Mouse (Mus musculus): ENCODE measurements around the gene Smim17. TPM values are rescaled to one million over a fixed set of nuclear protein-coding genes. Genes with fewer than 3 reads are reported as not detected.
"Not testable (repeated sequence)": the region's sequence is repeated elsewhere in the genome, so short reads cannot be mapped to it uniquely, and the experiment has no call there.

Gene Smim17
- polyA plus RNA-seq, 1 experiment, result not detected

DNA sequence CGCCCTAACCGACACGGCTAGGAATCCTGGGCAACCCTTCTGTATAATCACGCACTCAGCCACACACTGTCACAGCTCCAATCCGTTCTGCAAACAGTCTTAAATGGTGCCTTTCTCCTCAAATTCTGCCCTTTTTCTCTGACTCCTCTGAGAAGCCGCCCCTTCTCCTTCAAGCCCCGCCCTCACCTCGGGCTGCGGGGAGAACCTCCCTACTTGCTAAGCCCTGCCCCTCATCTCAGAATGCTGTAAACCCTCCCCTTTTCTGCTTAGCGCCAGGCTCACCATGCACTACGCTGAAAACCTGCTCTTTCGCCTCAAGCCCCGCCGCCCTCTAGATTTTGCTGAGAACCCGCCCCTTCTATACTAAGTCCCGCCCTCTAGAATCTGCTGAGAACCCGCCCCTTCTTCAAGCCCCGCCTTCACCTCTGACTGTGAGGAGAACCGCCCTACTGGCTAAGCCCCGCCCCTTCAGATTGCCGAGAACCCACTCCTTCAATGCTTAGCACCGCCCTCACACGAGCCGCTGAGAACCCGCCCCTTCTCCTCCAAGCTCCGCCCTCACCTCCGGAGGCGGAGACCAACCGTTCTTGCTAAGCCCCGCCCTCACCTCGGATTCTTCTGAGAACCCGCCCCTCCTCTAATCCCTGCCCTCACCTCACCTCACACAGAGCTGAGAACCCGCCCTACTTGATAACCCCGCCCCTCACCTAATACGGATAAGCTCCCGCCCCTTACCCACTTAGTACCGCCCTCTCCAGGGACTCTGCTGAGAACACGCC, 36.1 kb upstream of the Smim17 start:
- H3K27ac ChIP-seq (ENCODE audit: control insufficient read depth, insufficient read depth, low read length), result peak overlapping the region; percentile 75; the same call in 1 of the 2 replicates
- WGBS, result under 1% methylated on average over 38 of the region's 38 CpGs
- peak; percentile 89 for DNase-seq

GRCm38 (mm10) chr7:6363047-6363488, 35.4 kb upstream of the Smim17 start, which contains the start of gene Zfp78:
Zfp78 (plus strand) TSS chr7:6363280.
- Histone ChIP-seq H3K27me3 (ENCODE audit: control insufficient read depth, insufficient read depth, low read length) (no peaks in the 10 kb centered on the region), H3K4me3 (ENCODE audit: control insufficient read depth, insufficient read depth, low read length) (peak within 1 kb of the TSS; percentile 88), H3K4me1 (replicated peaks; ENCODE audit: control insufficient read depth, insufficient read depth, low read length) (peaks cover 3% of the 10 kb centered on the region), H3K36me3 (ENCODE audit: control insufficient read depth, insufficient read depth, low read length) (no peaks in the 10 kb centered on the region), H3K27ac (ENCODE audit: control insufficient read depth, insufficient read depth, low read length) (peak within 1 kb of the TSS; percentile 75)
- TF ChIP-seq CTCF (IDR thresholded peaks at IDR 0.05; ENCODE audit: borderline replicate concordance, control insufficient read depth, extremely low read depth, insufficient read depth, low read length, poor library complexity) (0 out of 2 replicates have a peak, but pooled peaks have one; percentile 21), POLR2A (IDR thresholded peaks at IDR 0.05; ENCODE audit: control insufficient read depth, extremely low read depth, insufficient read depth, low read length, poor library complexity) (peak; percentile 43; the same call in 1 of the 2 replicates)
- DNase-seq, result peak; percentile 77
- WGBS, result under 1% methylated on average over 23 of the region's 23 CpGs

More for the DNA sequence above, 36.1 kb upstream of the Smim17 start:
- TF ChIP-seq CTCF (IDR thresholded peaks at IDR 0.05; ENCODE audit: borderline replicate concordance, control insufficient read depth, extremely low read depth, insufficient read depth, low read length, poor library complexity) (no peak), POLR2A (IDR thresholded peaks at IDR 0.05; ENCODE audit: control insufficient read depth, extremely low read depth, insufficient read depth, low read length, poor library complexity) (peak; percentile 36; the same call in 1 of the 2 replicates)
- H3K4me1 ChIP-seq (replicated peaks; ENCODE audit: control insufficient read depth, insufficient read depth, low read length), result peaks cover 3% of the 10 kb centered on the region
- no peaks in the 10 kb centered on the region for H3K36me3 ChIP-seq (ENCODE audit: control insufficient read depth, insufficient read depth, low read length)
- no peaks in the 10 kb centered on the region for H3K27me3 ChIP-seq (ENCODE audit: control insufficient read depth, insufficient read depth, low read length)
- peak overlapping the region; percentile 88 for H3K4me3 ChIP-seq (ENCODE audit: control insufficient read depth, insufficient read depth, low read length)

DNA sequence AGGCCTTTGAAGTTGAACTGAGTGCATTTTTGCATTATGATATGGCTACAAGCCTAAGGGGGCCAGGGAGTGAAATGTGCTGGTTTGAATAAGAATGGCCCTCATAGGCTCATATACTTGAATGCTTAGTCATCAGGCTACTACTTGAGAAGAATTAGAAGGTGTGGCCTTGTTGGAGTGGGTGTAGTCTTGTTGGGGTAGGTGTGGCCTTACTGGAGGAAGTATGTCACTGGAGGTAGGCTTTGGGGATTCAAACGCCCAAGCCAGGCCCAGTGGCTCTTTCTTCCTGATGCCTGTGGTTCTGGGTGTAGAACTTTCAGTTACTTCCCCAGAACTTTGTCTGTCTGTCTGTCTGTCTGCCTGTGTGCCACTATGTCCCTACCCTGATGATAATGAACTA, 33.8 kb upstream of the Smim17 start:
- Histone ChIP-seq H3K4me1 (replicated peaks; ENCODE audit: control insufficient read depth, insufficient read depth, low read length) (peaks cover 3% of the 10 kb centered on the region), H3K4me3 (ENCODE audit: control insufficient read depth, insufficient read depth, low read length) (no peak overlapping the region), H3K27me3 (ENCODE audit: control insufficient read depth, insufficient read depth, low read length) (no peaks in the 10 kb centered on the region), H3K27ac (ENCODE audit: control insufficient read depth, insufficient read depth, low read length) (no peak overlapping the region), H3K36me3 (ENCODE audit: control insufficient read depth, insufficient read depth, low read length) (no peaks in the 10 kb centered on the region)
- no peak for DNase-seq
- WGBS, result 82% methylated on average over 1 of the region's 1 CpGs
- no peak for TF ChIP-seq POLR2A (IDR thresholded peaks at IDR 0.05; ENCODE audit: control insufficient read depth, extremely low read depth, insufficient read depth, low read length, poor library complexity)
- TF ChIP-seq CTCF (IDR thresholded peaks at IDR 0.05; ENCODE audit: borderline replicate concordance, control insufficient read depth, extremely low read depth, insufficient read depth, low read length, poor library complexity), result no peak

- no peaks in the 10 kb centered on the region for H3K27me3 ChIP-seq (ENCODE audit: control insufficient read depth, insufficient read depth, low read length)
- 98% methylated on average over 5 of the region's 5 CpGs for WGBS
- peaks cover 3% of the 10 kb centered on the region for H3K4me1 ChIP-seq (replicated peaks; ENCODE audit: control insufficient read depth, insufficient read depth, low read length)
- no peak overlapping the region for H3K4me3 ChIP-seq (ENCODE audit: control insufficient read depth, insufficient read depth, low read length)
- no peak overlapping the region for H3K27ac ChIP-seq (ENCODE audit: control insufficient read depth, insufficient read depth, low read length)
- no peak for DNase-seq
- H3K36me3 ChIP-seq (ENCODE audit: control insufficient read depth, insufficient read depth, low read length), result no peaks in the 10 kb centered on the region
- TF ChIP-seq POLR2A (IDR thresholded peaks at IDR 0.05; ENCODE audit: control insufficient read depth, extremely low read depth, insufficient read depth, low read length, poor library complexity), result no peak
- TF ChIP-seq CTCF (IDR thresholded peaks at IDR 0.05; ENCODE audit: borderline replicate concordance, control insufficient read depth, extremely low read depth, insufficient read depth, low read length, poor library complexity), result no peak
Observed at GRCm38 (mm10) chr7:6367185-6367584, 31.3 kb upstream of the Smim17 start.

GRCm38 (mm10) chr7:6368146-6368545, 30.4 kb upstream of the Smim17 start:
- not testable (repeated sequence) for H3K4me3 ChIP-seq (ENCODE audit: control insufficient read depth, insufficient read depth, low read length); DNase-seq; H3K27ac ChIP-seq (ENCODE audit: control insufficient read depth, insufficient read depth, low read length); H3K27me3 ChIP-seq (ENCODE audit: control insufficient read depth, insufficient read depth, low read length); H3K4me1 ChIP-seq (replicated peaks; ENCODE audit: control insufficient read depth, insufficient read depth, low read length); H3K36me3 ChIP-seq (ENCODE audit: control insufficient read depth, insufficient read depth, low read length)
- WGBS, result 94% methylated on average over 5 of the region's 5 CpGs

DNA sequence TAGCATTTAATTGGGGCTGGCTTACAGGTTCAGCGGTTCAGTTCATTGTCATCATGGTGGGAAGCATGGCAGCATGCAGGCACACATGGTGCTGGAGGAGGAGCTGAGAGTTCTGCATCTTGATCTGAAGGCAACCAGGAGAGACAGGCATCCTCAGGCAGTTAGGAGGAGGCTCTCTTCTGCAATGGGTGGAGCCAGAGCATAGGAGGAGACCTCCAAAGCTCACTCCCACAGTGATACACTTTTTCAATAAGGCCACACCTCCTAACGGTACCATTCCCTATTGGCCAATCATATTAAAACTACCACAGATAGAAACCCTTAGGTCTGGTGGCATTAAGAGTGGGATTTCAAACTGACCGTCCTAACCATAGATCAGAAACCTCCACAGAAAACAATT, 29.1 kb upstream of the Smim17 start:
- no peak overlapping the region for H3K27ac ChIP-seq (ENCODE audit: control insufficient read depth, insufficient read depth, low read length)
- WGBS, result 95% methylated on average over 3 of the region's 3 CpGs
- no peak for DNase-seq
- H3K27me3 ChIP-seq (ENCODE audit: control insufficient read depth, insufficient read depth, low read length), result no peaks in the 10 kb centered on the region
- no peak overlapping the region for H3K4me3 ChIP-seq (ENCODE audit: control insufficient read depth, insufficient read depth, low read length)
- TF ChIP-seq POLR2A (IDR thresholded peaks at IDR 0.05; ENCODE audit: control insufficient read depth, extremely low read depth, insufficient read depth, low read length, poor library complexity) (no peak), CTCF (IDR thresholded peaks at IDR 0.05; ENCODE audit: borderline replicate concordance, control insufficient read depth, extremely low read depth, insufficient read depth, low read length, poor library complexity) (no peak)
- no peaks in the 10 kb centered on the region for H3K36me3 ChIP-seq (ENCODE audit: control insufficient read depth, insufficient read depth, low read length)
- no peaks in the 10 kb centered on the region for H3K4me1 ChIP-seq (replicated peaks; ENCODE audit: control insufficient read depth, insufficient read depth, low read length)
